Comparison of ENCODE assay signal across 21 mouse cellular contexts in the genomic region with DNA sequence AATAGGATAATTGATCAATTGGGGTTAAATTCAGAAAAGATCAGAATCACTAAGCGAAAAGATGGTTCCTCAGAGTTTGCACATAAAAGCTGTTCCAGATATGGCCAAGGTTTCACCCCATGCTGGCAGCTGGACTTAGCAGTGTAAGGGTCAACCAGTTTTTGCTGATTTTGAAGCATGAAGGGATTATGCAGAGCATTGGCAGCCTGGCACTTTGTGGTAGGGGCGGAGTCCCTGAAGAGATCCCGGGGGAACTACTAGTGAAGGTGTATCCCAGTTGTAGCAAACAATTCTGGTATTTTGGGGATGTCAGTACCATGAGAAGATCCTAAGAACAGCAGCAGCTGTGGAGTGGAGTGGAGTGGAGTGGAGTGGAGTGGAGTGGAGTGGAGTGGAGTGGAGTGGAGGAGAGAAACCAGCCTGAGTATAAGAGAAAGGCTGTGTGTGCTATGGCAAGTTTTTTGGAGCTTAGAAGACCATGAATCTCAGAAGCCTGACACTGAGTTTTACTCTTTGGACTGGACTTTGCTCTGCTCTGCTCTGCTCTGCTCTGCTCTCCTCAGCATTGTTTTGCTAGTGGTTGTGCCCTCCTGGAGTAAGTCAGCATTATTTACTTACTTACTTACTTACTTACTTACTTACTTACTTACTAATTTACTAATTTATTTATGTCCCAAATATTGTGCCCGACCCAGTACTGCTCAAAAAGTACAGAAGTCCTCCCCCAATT.
"Had no signal": no experiment of that assay in that cellular context is flagged by ENCODE, and none has a peak within 500 bp of the region (broad histone marks: within the 10 kb centered on the region; RNA-seq: fewer than 3 reads in every experiment).

No protein-coding gene starts in this region.

- H3K36me3 ChIP-seq: limb, embryonic 12.5 days; limb, embryonic 15.5 days; lung, embryonic 15.5 days; midbrain, embryonic 10.5 days; midbrain, embryonic 13.5 days had no signal

- H3K4me3 ChIP-seq: limb, embryonic 12.5 days; limb, embryonic 15.5 days; lung, embryonic 15.5 days; megakaryocyte, embryonic 14.5 days; midbrain, embryonic 10.5 days; midbrain, embryonic 13.5 days; myocyte had no signal

- H3K9me3 ChIP-seq: limb, embryonic 12.5 days; limb, embryonic 15.5 days; lung, embryonic 15.5 days; megakaryocyte, embryonic 14.5 days; midbrain, embryonic 10.5 days; midbrain, embryonic 13.5 days had no signal

- H3K27ac ChIP-seq: limb, embryonic 12.5 days; limb, embryonic 15.5 days; liver, embryonic 14.5 days; lung, embryonic 15.5 days; midbrain, embryonic 10.5 days; midbrain, embryonic 13.5 days; stomach, postnatal 0 days had no signal

- ATAC-seq: intestine, postnatal 0 days; liver, postnatal 0 days; midbrain, embryonic 13.5 days; midbrain, embryonic 16.5 days had no signal

- H3K9ac ChIP-seq: limb, embryonic 12.5 days; limb, embryonic 15.5 days; liver, embryonic 14.5 days; liver, postnatal 0 days; lung, embryonic 15.5 days; midbrain, embryonic 13.5 days had no signal

- H3K27me3 ChIP-seq: limb, embryonic 12.5 days; limb, embryonic 15.5 days; lung, embryonic 15.5 days; megakaryocyte, embryonic 14.5 days; midbrain, embryonic 13.5 days had no signal

- H3K4me2 ChIP-seq: limb, embryonic 12.5 days; limb, embryonic 15.5 days; liver, embryonic 11.5 days; lung, embryonic 15.5 days; midbrain, embryonic 13.5 days had no signal

- DNase-seq: left cerebral cortex, postnatal 4 days; liver, postnatal 0 days; lung, postnatal 10 days; lung, postnatal 36 days; right cerebral cortex, postnatal 14 days; right cerebral cortex, postnatal 4 days; thymus, adult 2 months; thymus, postnatal 14 days; thymus, postnatal 4 days had no signal

- H3K4me1 ChIP-seq: limb, embryonic 12.5 days; limb, embryonic 15.5 days; lung, embryonic 15.5 days; megakaryocyte, embryonic 14.5 days; midbrain, embryonic 10.5 days; midbrain, embryonic 13.5 days had no signal
